Mouse (Mus musculus): ENCODE data around the gene Tmtc4.

Gene Tmtc4

GRCm38 (mm10) chr14:122982571-122983225, 1.1 kb downstream of the Tmtc4 start:
- TF ChIP-seq GATA4 (IDR thresholded peaks at IDR 0.05; ENCODE audit: insufficient replicate concordance, low read length), result no peak

- TF ChIP-seq GATA4 (IDR thresholded peaks at IDR 0.05; ENCODE audit: insufficient replicate concordance, low read length), result no peak
Observed at GRCm38 (mm10) chr14:122981831-122982485, 1.9 kb downstream of the Tmtc4 start.

- TF ChIP-seq GATA4 (IDR thresholded peaks at IDR 0.05; ENCODE audit: insufficient replicate concordance, low read length), result no peak
Observed at GRCm38 (mm10) chr14:122978871-122979270, 5.0 kb downstream of the Tmtc4 start.

GRCm38 (mm10) chr14:122977797-122978140, 6.1 kb downstream of the Tmtc4 start:
- no peak for TF ChIP-seq GATA4 (IDR thresholded peaks at IDR 0.05; ENCODE audit: insufficient replicate concordance, low read length)

GRCm38 (mm10) chr14:122977056-122977796, 6.6 kb downstream of the Tmtc4 start:
- no peak for TF ChIP-seq GATA4 (IDR thresholded peaks at IDR 0.05; ENCODE audit: insufficient replicate concordance, low read length)

- no peak for TF ChIP-seq GATA4 (IDR thresholded peaks at IDR 0.05; ENCODE audit: insufficient replicate concordance, low read length)
Observed at GRCm38 (mm10) chr14:122974854-122975570, 8.8 kb downstream of the Tmtc4 start.

- TF ChIP-seq GATA4 (IDR thresholded peaks at IDR 0.05; ENCODE audit: insufficient replicate concordance, low read length), result no peak
Observed at GRCm38 (mm10) chr14:122973091-122973490, 10.7 kb downstream of the Tmtc4 start.

GRCm38 (mm10) chr14:122968049-122968448, 15.8 kb downstream of the Tmtc4 start:
- TF ChIP-seq GATA4 (IDR thresholded peaks at IDR 0.05; ENCODE audit: insufficient replicate concordance, low read length), result no peak

- TF ChIP-seq GATA4 (IDR thresholded peaks at IDR 0.05; ENCODE audit: insufficient replicate concordance, low read length), result no peak
Observed at GRCm38 (mm10) chr14:122957941-122958340, 25.9 kb downstream of the Tmtc4 start.

GRCm38 (mm10) chr14:122953331-122953730, 30.5 kb downstream of the Tmtc4 start:
- no peak for TF ChIP-seq GATA4 (IDR thresholded peaks at IDR 0.05; ENCODE audit: insufficient replicate concordance, low read length)

GRCm38 (mm10) chr14:122952556-122952955, 31.3 kb downstream of the Tmtc4 start:
- no peak for TF ChIP-seq GATA4 (IDR thresholded peaks at IDR 0.05; ENCODE audit: insufficient replicate concordance, low read length)

- TF ChIP-seq GATA4 (IDR thresholded peaks at IDR 0.05; ENCODE audit: insufficient replicate concordance, low read length), result no peak
Observed at GRCm38 (mm10) chr14:122951676-122952445, 32.0 kb downstream of the Tmtc4 start.

GRCm38 (mm10) chr14:122950915-122951314, 32.9 kb downstream of the Tmtc4 start:
- no peak for TF ChIP-seq GATA4 (IDR thresholded peaks at IDR 0.05; ENCODE audit: insufficient replicate concordance, low read length)

- no peak for TF ChIP-seq GATA4 (IDR thresholded peaks at IDR 0.05; ENCODE audit: insufficient replicate concordance, low read length)
Observed at GRCm38 (mm10) chr14:122943475-122943853, 40.4 kb downstream of the Tmtc4 start.

Measured in liver, adult (tissue).